Mouse (Mus musculus) liver, adult 2 months (tissue): ENCODE measurements around the gene Lpp. TPM values are rescaled to one million over a fixed set of nuclear protein-coding genes. Genes with fewer than 3 reads are reported as not detected.

Experiments
- DNase-seq: peaks from one replicate; pipeline ENCODE4 v3.0.0-alpha.2; 2011; ENCODE audit warnings: low read depth, low spot score; ENCODE audit errors: extremely low read depth
- H3K27ac ChIP-seq: fragments of 200-500 bp; replicated peaks from 2 replicates; pipeline ENCODE4 v1.5.1; 2012; ENCODE audit warnings: low read depth, mild to moderate bottlenecking, control low read depth, inconsistent platforms, low read length; ENCODE audit not compliant: insufficient read depth
- H3K27me3 ChIP-seq: fragments of 200-500 bp; 2 replicates; pipeline ENCODE4 v1.6.1; 2012; ENCODE audit warnings: mild to moderate bottlenecking, moderate library complexity, low read length, inconsistent platforms; ENCODE audit not compliant: control insufficient read depth, insufficient read depth
- H3K36me3 ChIP-seq: fragments of 200-500 bp; 2 replicates; pipeline ENCODE4 v1.6.1; 2012; ENCODE audit warnings: low read length, inconsistent platforms; ENCODE audit not compliant: control insufficient read depth, insufficient read depth
- H3K4me1 ChIP-seq: fragments of 200-500 bp; 2 replicates; pipeline ENCODE4 v1.6.1; 2011; ENCODE audit warnings: low read length; ENCODE audit not compliant: control insufficient read depth, insufficient read depth
- H3K4me3 ChIP-seq: fragments of 200-500 bp; 2 replicates; pipeline ENCODE4 v1.5.1; 2011; ENCODE audit warnings: low read depth, mild to moderate bottlenecking, control low read depth, low read length, moderate library complexity; ENCODE audit not compliant: insufficient read depth
- H3K79me2 ChIP-seq: fragments of 200-500 bp; 2 replicates; pipeline ENCODE4 v1.6.1; 2012; ENCODE audit warnings: inconsistent platforms, mild to moderate bottlenecking, low read length, moderate library complexity; ENCODE audit not compliant: control insufficient read depth, insufficient read depth
- H3K9ac ChIP-seq: fragments of 200-500 bp; 2 replicates; pipeline ENCODE4 v1.6.1; 2012; ENCODE audit warnings: low read depth, mild to moderate bottlenecking, control low read depth, inconsistent platforms, low read length
- CTCF ChIP-seq: fragments of 200-500 bp; IDR thresholded peaks from 2 replicates; pipeline ENCODE4 v1.5.1; 2011; ENCODE audit warnings: low read depth, low read length, control low read depth
- POLR2A ChIP-seq: fragments of 200-500 bp; IDR thresholded peaks from 2 replicates; pipeline ENCODE4 v1.6.1; 2011; ENCODE audit warnings: low read length, control low read depth; ENCODE audit not compliant: insufficient read depth; ENCODE audit errors: extremely low read depth
- WGBS: fragments of 180-500 bp; shearing (Covaris S2); methylation state at CpG from one replicate; pipeline ENCODE4 v1.1.7; 2018; 5-methylcytosine and 5-hydroxymethylcytosine counted together
- polyA plus RNA-seq: library from polyadenylated mRNA; depleted of rRNA; stranded (reverse); fragments of >200 nt; gene quantifications from 2 replicates; pipeline ENCODE4 v1.2.3, GENCODE M21; 2012
- total RNA-seq: library from RNA; depleted of rRNA; stranded (reverse); fragments of >200 nt; gene quantifications from 2 replicates; pipeline ENCODE4 v1.2.3, GENCODE M21; 2014

Lpp gene
- total and polyA plus RNA-seq, 2 experiments = 7.5 to 23.0 TPM

DNA sequence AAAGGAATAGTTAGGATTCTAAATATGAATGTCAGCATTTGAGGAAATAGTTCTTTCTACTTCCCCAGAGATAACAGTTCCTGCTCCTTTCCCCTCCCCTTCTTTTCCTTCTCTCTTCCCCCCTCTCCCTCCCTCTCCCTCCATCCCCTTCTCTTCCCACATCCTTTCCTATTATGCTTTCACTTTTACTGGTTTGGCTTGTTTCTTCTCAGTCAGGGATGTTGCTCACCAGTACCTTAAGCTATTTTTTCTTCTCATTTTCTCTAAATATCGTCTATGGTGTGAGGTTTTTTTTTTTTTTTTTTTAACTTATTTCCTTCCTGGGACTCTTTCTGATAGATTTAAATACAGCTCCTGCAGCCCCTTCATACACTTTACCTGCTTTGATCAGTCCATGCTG, 339.4 kb downstream of the Lpp start:
- no peak for DNase-seq
- H3K9ac ChIP-seq = no peak overlapping the region
- WGBS = 61% methylated on average over 1 of the region's 1 CpGs

DNA sequence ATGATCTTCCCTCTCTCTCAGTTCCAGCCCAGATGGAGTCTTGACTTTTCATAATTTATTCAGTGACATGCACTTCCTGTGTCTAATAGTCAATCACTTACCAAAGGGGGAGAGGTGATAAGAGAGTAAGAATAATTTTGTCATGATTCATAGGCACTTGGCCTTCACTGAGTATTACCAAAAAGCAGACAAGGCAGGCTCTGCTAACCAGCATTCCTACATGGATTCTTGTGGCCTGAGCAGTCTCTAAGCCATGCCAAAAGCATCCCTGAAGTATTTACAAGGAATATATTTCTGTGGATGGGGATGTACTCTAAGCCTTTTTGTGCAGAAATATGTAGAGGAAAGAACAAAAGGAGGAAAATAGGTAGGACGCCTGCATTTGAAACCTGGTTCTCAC, 340.0 kb downstream of the Lpp start:
- H3K27me3 ChIP-seq = no peaks in the 10 kb centered on the region
- H3K36me3 ChIP-seq = no peaks in the 10 kb centered on the region; the same call in 1 of the 2 replicates
- no peak for DNase-seq
- no peak overlapping the region for H3K4me3 ChIP-seq
- H3K9ac ChIP-seq = no peak overlapping the region
- no peak overlapping the region for H3K27ac ChIP-seq
- WGBS = 94% methylated on average over 1 of the region's 1 CpGs
- no peak for TF ChIP-seq POLR2A
- no peak for TF ChIP-seq CTCF
- H3K4me1 ChIP-seq = no peaks in the 10 kb centered on the region; the same call in 1 of the 2 replicates
- no peaks in the 10 kb centered on the region; the same call in 1 of the 2 replicates for H3K79me2 ChIP-seq

More for the DNA sequence above, 339.4 kb downstream of the Lpp start:
- no peaks in the 10 kb centered on the region; the same call in 1 of the 2 replicates for H3K4me1 ChIP-seq
- no peaks in the 10 kb centered on the region; the same call in 1 of the 2 replicates for H3K36me3 ChIP-seq
- no peaks in the 10 kb centered on the region; the same call in 1 of the 2 replicates for H3K79me2 ChIP-seq
- no peaks in the 10 kb centered on the region for H3K27me3 ChIP-seq
- H3K4me3 ChIP-seq = no peak overlapping the region
- no peak overlapping the region for H3K27ac ChIP-seq
- TF ChIP-seq CTCF = no peak
- TF ChIP-seq POLR2A = no peak

DNA sequence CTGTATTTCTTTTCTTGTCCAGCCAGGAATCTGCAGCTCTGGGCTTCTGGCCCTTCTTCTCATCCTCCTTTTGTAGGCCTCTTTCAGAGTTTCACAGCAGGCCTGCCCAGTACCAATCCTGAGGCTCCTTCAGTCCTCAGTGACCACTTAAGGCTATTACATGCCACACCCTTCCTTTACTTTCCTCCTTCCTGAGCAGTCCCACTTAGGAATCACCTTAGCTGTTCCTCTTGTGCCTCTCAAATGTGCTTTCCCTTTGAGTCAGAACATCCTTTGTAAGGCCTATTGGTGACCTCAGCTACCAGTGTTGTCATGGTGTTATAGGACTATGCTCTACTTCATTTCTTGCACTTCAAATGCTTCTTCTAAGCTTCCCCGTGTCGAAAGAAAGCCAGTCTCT, 342.4 kb downstream of the Lpp start:
- Histone ChIP-seq H3K9ac (no peak overlapping the region), H3K27ac (no peak overlapping the region), H3K27me3 (no peaks in the 10 kb centered on the region), H3K4me3 (no peak overlapping the region), H3K4me1 (no peaks in the 10 kb centered on the region; the same call in 1 of the 2 replicates), H3K36me3 (no peaks in the 10 kb centered on the region; the same call in 1 of the 2 replicates), H3K79me2 (no peaks in the 10 kb centered on the region; the same call in 1 of the 2 replicates)
- no peak for DNase-seq
- 92% methylated on average over 2 of the region's 2 CpGs for WGBS
- no peak for TF ChIP-seq POLR2A
- TF ChIP-seq CTCF = no peak

DNA sequence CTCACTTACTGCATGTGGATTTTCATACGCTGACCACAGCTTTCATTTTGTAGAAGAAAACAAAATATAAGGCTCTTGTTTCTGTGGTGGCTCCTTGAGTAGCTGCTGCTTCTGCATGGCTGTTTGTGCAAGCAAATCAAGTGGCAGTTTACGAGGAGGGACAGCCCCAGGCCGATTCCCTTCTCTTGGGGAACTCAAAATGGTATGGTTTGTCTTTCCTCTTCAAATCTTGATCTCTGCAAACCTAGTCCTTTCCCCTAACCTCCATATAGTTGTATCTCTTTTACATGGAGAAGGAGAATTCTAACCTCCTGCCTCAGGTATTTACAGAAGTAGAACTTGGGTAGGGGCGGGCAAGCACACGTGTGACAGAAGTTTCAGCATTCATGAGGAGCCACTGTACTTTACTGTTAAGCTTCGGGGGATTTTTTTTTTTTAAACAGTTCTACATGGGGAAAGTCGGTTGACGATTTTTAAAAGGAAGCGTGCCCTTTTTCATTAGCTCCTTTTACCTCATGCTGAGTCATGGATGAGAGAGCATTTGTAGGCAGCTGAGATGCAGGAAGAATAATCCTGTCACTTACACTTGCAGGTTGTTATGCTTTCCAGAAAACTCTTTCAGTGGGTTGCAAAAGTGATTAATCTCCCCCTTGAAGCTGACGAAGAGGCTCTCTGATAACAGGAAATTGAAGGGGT, 344.2 kb downstream of the Lpp start:
- no peaks in the 10 kb centered on the region; the same call in 1 of the 2 replicates for H3K79me2 ChIP-seq
- no peak overlapping the region for H3K9ac ChIP-seq
- H3K4me3 ChIP-seq = no peak overlapping the region
- no peaks in the 10 kb centered on the region; the same call in 1 of the 2 replicates for H3K4me1 ChIP-seq
- TF ChIP-seq POLR2A (no peak), CTCF (no peak)
- DNase-seq = no peak
- WGBS = 83% methylated on average over 10 of the region's 10 CpGs
- no peaks in the 10 kb centered on the region for H3K36me3 ChIP-seq
- no peaks in the 10 kb centered on the region for H3K27me3 ChIP-seq
- H3K27ac ChIP-seq = no peak overlapping the region

DNA sequence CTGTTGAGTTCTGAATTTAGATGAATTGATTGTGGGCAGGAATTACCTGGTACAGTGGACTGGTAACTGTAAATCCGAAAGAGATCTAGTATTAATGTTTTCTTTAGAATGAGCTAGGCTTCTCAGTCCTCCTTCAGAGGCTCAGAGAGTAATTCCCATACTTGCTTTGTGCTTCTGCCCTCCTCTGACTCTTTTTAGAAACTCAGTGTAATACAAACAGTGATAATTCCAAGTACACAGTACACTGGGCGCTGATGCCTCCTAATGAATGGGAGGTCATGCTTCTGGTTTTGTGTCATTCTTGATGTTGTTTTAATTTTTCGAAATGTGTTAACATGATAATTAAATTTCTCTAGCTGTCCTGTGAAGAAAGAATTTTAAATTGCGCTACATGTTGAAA, 347.4 kb downstream of the Lpp start:
- no peak for TF ChIP-seq CTCF
- no peak for TF ChIP-seq POLR2A
- 91% methylated on average over 4 of the region's 4 CpGs for WGBS
- Histone ChIP-seq H3K27ac (no peak overlapping the region), H3K27me3 (no peaks in the 10 kb centered on the region), H3K36me3 (no peaks in the 10 kb centered on the region), H3K4me3 (no peak overlapping the region), H3K9ac (no peak overlapping the region), H3K79me2 (no peaks in the 10 kb centered on the region; the same call in 1 of the 2 replicates), H3K4me1 (no peaks in the 10 kb centered on the region; the same call in 1 of the 2 replicates)
- no peak for DNase-seq

DNA sequence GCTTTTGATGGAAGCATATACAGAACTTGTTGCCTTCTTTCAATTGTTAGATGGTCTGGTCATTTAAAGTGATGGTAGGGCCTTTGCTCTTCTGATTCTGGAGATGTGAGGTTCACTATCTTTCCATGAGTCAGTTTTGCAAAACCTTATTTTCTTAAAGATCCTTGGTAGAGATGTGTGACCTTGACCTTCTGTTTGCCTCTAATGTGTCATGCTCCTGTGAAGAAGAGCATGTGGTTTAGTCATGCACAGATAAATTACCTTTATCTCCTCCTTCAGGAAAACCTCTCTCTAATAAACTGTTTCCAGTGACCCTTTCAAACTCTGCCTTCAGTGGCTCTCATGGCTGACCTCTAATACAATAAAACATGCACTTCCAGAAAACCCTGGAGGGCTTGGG, 356.5 kb downstream of the Lpp start:
- Histone ChIP-seq H3K36me3 (no peaks in the 10 kb centered on the region; the same call in 1 of the 2 replicates), H3K27me3 (no peaks in the 10 kb centered on the region), H3K79me2 (no peaks in the 10 kb centered on the region), H3K4me3 (no peak overlapping the region), H3K27ac (no peak overlapping the region), H3K9ac (no peak overlapping the region), H3K4me1 (no peaks in the 10 kb centered on the region)
- TF ChIP-seq CTCF = no peak
- no peak for TF ChIP-seq POLR2A
- DNase-seq = no peak
